Mouse (Mus musculus) megakaryocyte, embryonic 14.5 days (primary cell): Measurements from ENCODE around the gene Syndig1l.

Source experiments
- FLI1 ChIP-seq: IDR thresholded peaks from 2 replicates; pipeline ENCODE4 v1.6.1; 2012; ENCODE audit warnings: low read length, inconsistent platforms, mixed read lengths
- GATA1 ChIP-seq: IDR thresholded peaks from 3 replicates; pipeline ENCODE4 v1.6.1; 2012; ENCODE audit warnings: mixed read lengths, low read length, inconsistent platforms, borderline replicate concordance

DNA sequence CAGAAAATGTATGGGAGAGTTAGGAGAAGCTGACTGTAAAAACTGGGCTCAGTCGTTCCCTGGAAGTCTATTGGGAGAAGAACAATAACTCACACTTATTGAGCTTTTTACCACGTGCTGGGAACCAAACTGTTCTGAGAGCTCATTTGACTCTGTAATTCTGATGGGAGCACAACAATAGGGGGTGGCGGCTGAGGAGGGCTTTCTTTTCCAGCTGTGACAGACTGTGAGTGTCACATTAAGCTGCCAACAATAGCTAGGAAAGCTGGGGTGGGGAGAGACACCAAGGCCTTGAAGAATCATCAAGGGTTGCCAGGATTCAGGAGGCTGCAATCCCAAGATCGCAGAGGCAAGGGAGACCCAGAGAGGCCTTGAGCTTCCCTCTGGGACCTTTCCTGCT, 12.5 kb downstream of the Syndig1l start:
- TF ChIP-seq GATA1 (no peak), FLI1 (no peak)
